Mouse (Mus musculus) myocyte (in vitro differentiated cells): ENCODE results near the gene Fgfbp3.

ENCODE experiments used
- MAX ChIP-seq: IDR thresholded peaks from one replicate; pipeline ENCODE4 v1.6.1; 2011; ENCODE audit warnings: low read depth, mild to moderate bottlenecking, control low read depth
- MYOG ChIP-seq, 3 experiments: IDR thresholded peaks; one replicate each; pipeline ENCODE4 v1.6.1; 2011; ENCODE audit warnings: control low read depth in 2 of 3, low read depth in 2 of 3, mild to moderate bottlenecking in 2 of 3; ENCODE audit not compliant: insufficient read length in 2 of 3, control insufficient read depth in 1 of 3, insufficient read depth in 1 of 3
- POLR2A ChIP-seq: IDR thresholded peaks from one replicate; pipeline ENCODE4 v1.6.1; 2011; ENCODE audit warnings: low read depth, mild to moderate bottlenecking, control low read depth, moderate library complexity; ENCODE audit not compliant: insufficient read length
- POLR2AphosphoS2 ChIP-seq: IDR thresholded peaks from one replicate; pipeline ENCODE4 v1.6.1; 2011; ENCODE audit warnings: low read depth, control low read depth; ENCODE audit not compliant: insufficient read length
- SRF ChIP-seq: IDR thresholded peaks from one replicate; pipeline ENCODE4 v1.6.1; 2011; ENCODE audit warnings: low read depth; ENCODE audit not compliant: control insufficient read depth, insufficient read length
- TCF12 ChIP-seq: IDR thresholded peaks from one replicate; pipeline ENCODE4 v1.6.1; 2011; ENCODE audit warnings: mild to moderate bottlenecking, control low read depth; ENCODE audit not compliant: poor library complexity, insufficient read depth, severe bottlenecking
- USF1 ChIP-seq: IDR thresholded peaks from one replicate; pipeline ENCODE4 v1.6.1; 2011; ENCODE audit warnings: low read depth, mild to moderate bottlenecking, control low read depth, moderate library complexity

GRCm38 (mm10) chr19:36903377-36903776 lies 16.0 kb downstream of the Fgfbp3 start:
- TF ChIP-seq POLR2A (no peak), MAX (no peak), SRF (no peak), MYOG (IDR thresholded peaks at IDR 0.05; ENCODE audit: control insufficient read depth in 1 of 3, insufficient read depth in 1 of 3, insufficient read length in 2 of 3, low read depth in 2 of 3) (no peak), TCF12 (no peak), USF1 (no peak), POLR2AphosphoS2 (no peak)
